Mouse (Mus musculus) layer of hippocampus, adult 11-12 months (tissue): ENCODE data around the gene Dcakd.

Source experiments
- DNase-seq: peaks from one replicate; pipeline ENCODE4 v3.0.0; 2022; ENCODE audit warnings: low spot score

Dcakd gene

GRCm38 (mm10) chr11:103028176-103028891 is at the start of gene Dcakd, which contains the start of gene Nmt1:
Gene Dcakd, minus strand, starts transcription at chr11:103028333.
Gene Nmt1, plus strand, starts transcription at chr11:103028190.
- peak; percentile 95 for DNase-seq

- no peak for DNase-seq
Measured at GRCm38 (mm10) chr11:103076581-103076980, 48.4 kb upstream of the Dcakd start.

DNA sequence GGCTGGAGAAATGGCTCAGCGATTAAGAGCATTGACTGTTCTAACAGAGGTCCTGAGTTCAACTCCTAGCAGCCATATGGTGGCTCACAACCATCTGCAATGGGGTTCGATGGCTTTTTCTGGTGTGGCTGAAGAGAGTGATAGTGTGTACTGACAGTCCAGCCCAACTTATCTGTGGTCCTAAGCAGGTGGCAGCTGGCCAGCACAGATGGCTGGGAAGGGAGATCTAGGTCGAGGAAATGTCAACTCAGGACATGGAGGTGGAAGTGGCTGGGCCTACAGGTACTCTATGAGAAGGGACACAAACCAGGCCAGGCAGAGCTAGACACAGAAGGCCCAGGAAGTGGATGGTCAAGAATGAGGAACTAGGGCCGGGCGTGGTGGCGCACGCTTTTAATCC is 47.9 kb upstream of the Dcakd start:
- no peak for DNase-seq

DNA sequence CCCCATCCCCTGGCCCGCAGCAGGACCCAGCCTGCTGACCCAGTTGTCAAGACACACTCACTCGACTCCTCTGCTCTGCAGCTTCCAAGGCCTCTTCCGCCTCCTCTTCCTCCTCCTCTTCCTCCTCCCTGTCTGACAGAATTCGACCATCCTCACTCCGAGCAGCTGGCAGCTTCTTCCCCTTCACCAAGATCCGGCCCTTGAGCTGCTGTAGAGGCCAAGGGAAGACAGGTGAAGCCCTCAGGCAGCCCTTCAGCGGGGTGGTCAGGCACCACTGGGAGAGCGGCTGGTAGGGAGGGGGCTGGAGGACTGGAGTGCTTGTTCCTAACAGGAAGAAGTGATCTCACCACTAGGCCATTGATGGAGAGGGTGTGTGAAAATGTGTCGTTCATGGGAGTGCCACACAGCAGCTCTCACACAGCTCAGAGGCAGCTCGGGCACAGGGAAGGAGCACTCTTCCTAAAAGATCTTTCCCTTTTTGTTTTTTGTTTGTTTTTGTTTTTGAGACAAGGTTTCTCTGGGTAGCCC is 46.7 kb upstream of the Dcakd start:
- no peak for DNase-seq

GRCm38 (mm10) chr11:103074121-103074650 is 46.1 kb upstream of the Dcakd start:
- DNase-seq, result no peak

GRCm38 (mm10) chr11:103073671-103074070 is 45.5 kb upstream of the Dcakd start:
- DNase-seq, result no peak

DNA sequence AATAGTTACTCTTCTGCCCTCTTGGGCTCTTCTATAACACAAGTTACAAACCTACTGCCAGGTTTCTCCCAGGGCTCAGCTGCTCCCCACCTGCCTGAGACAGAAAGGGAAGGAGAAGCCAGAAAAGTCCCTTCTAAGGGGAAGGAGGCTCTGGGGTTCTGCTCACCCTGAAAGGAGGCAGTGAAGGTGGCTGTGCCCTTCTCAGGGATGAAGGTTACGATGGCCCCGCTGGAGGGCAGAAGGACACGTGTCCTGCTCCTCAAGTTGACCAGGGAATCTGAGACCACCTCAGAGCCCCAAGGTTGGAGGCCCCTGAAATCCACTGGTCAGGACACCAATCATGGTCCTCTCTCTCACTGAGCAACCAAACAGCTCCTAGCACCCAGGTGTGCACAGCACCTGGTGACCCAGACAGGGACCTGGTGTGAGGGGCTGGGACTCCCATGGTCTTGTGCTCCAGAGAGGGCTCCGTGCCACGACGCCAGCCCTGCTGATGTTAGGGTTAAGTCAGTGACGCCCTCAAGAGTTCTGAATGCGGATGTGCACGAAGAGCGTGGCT is 42.3 kb upstream of the Dcakd start:
- DNase-seq, result no peak

DNA sequence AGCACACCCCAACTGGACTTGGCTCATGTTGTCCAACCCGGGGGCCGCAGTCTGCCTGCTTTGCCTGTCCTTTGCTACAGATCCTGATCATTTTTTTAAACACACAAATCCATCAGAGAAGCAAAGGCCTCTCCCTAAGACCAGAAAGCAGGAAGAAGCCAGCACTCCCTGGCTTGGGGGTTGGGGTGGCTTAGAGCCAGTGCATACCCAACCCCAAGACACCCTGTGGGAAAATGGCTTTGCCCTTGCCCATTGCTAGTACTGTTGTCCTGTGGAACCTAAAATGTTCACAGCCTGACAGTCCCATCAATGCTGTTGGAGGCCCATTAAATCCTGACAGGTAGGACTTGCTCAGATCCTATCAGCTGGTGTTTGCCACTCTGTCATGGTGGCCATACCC is 41.6 kb upstream of the Dcakd start:
- DNase-seq, result no peak

GRCm38 (mm10) chr11:103068884-103069283 is 40.8 kb upstream of the Dcakd start:
- no peak for DNase-seq

DNA sequence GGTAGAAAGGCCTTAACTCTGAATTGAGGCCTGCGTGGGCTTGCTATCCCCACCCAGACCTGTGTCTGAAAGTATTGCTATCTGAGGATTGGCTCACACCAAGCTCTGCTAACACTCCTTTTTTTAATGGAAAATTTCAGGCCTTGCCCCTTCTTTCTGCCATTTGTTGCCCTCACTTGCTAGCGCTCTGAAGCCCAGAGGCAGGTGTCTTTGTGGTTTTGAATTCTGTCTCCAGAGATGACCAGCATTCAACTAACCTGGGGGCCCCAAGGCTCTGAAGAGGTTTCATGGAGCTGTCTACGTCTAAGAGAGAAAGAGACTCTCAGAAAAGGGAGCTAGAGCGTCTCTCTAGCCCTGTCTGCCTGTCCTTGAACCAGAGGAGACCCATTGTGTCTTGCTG is 40.1 kb upstream of the Dcakd start:
- no peak for DNase-seq

- no peak for DNase-seq
Measured at GRCm38 (mm10) chr11:103067457-103068001, 39.4 kb upstream of the Dcakd start.

DNA sequence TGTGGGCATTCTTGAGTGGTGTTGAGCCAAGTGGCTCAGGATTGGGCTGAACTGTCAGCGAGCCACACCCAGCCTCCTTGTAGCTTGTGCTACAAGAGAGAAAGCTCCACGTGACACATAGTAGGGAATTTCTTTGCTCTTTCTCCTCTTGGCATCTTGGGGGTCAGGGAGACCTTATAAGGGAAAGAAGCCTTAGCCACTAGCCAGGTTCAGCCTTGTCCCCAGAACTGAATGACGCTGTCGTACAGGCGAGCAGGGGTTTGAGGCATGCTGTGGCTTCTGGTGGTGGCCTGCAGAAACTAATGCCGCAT is 38.9 kb upstream of the Dcakd start:
- no peak for DNase-seq

GRCm38 (mm10) chr11:103066191-103067050 is 38.3 kb upstream of the Dcakd start:
- no peak for DNase-seq

GRCm38 (mm10) chr11:103058499-103059085 is 30.5 kb upstream of the Dcakd start:
- no peak for DNase-seq

- no peak for DNase-seq
Measured at GRCm38 (mm10) chr11:103056636-103057035, 28.5 kb upstream of the Dcakd start.

DNA sequence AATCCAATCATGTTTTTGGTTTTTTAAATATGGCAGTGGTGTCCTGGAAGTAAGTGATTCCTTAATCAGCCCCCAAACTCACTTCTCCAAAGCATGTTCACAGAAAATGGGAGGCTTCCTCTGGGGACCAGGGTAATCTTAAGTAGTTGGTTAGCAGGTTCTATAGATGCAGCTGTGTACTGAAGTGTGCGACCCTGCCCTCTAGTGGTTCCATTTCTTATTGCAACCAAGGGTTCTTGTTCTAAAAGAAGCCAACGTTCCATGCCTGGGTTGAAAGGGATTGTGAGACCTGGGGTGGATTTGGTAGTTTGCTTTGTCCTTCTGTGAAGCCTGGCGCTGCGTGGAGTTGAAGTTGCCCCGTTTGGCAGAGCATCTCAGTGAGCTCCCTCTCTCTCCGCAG is 26.7 kb upstream of the Dcakd start:
- peak; percentile 91 for DNase-seq

- no peak for DNase-seq
Measured at GRCm38 (mm10) chr11:103053191-103054076, 25.3 kb upstream of the Dcakd start.

- DNase-seq, result no peak
Measured at GRCm38 (mm10) chr11:103052078-103052477, 23.9 kb upstream of the Dcakd start.

DNA sequence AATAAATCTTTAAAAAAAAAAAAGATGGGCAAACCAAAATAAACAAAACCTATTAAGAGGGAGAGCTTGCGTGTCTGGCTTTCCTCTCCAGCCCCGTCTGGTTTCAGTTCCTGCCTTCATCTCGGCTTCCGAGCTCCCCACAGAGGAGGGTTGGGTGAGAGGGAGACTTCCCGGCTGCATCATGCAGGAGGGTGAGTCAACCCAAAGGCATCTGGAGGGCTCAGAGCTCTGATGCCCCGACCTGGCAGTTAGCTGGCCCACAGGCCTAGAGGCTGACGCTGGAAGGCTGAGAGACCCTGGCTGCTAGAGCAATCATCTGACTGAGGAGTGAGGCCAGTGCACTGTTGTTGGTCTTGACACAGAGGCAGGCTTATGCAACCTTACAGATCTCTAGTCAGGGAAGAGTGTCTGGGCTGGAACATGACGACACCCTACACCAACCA is 23.1 kb upstream of the Dcakd start:
- peak; percentile 77 for DNase-seq

DNA sequence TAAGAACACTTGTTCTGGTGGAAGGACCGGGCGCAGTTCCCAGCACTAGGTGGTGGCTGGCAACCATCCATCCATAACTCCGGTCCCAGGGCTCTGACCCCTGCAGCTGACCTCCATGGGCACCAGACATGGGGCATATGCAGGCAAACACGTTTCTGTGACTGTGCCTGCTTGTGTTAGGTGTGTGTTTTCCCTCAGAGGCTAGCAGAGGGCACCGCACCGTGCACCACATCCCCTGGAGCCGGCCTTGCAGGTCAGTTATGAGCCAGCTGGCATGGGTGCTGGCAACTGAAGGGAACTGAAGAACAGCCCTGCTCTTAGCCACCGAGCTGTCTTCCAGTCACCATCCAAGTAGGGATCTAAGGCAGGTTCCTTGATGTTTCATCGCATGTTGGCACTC is 22.0 kb upstream of the Dcakd start:
- no peak for DNase-seq

GRCm38 (mm10) chr11:103049611-103050010 is 21.5 kb upstream of the Dcakd start:
- no peak for DNase-seq
